Comparison of ENCODE assay signal across 25 mouse cellular contexts in the genomic region with DNA sequence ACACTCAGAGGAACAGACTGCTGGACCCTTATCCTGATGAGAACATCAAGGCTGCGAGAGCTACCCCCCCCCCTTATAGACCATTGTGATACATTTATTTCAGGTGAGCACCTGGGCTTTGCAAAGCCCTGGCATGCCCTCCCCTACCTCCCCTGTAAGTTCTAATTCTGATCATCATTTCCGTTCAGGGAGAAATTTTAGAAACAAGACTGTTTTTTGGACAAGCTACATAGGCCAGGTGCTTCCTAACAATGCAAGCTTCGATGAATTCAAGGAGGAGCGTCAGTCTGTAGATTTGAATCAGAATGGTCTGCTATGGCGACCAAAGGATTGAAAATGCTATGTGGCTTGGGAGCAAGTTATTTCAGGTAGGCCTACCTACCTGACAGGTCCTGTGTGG. TPM values are rescaled to one million over a fixed set of nuclear protein-coding genes. Genes with fewer than 3 reads are reported as not detected.
DNase-seq lines count a peak whose midpoint lies in the region.
"Had no signal": no experiment of that assay in that cellular context is flagged by ENCODE, and none has a peak within 500 bp of the region (broad histone marks: within the 10 kb centered on the region; RNA-seq: fewer than 3 reads in every experiment).

No protein-coding gene starts in this region.

- no peak overlapping the region for H3K27ac ChIP-seq in brown adipose tissue, adult 24 weeks (replicated peaks; ENCODE audit: low read depth, low read length)
- H3K27ac ChIP-seq: embryonic facial prominence, embryonic 13.5 days; forebrain, embryonic 13.5 days; heart, embryonic 10.5 days; hindbrain, embryonic 12.5 days had no signal

- no peaks in the 10 kb centered on the region for H3K4me1 ChIP-seq in brown adipose tissue, adult 24 weeks (ENCODE audit: control insufficient read depth, insufficient read depth, insufficient read length, low read length)
- H3K4me1 ChIP-seq: embryonic facial prominence, embryonic 13.5 days; forebrain, embryonic 13.5 days; heart, embryonic 10.5 days; hindbrain, embryonic 12.5 days had no signal

- DNase-seq in heart, adult 11 months, result peak; percentile 66
- no peak for DNase-seq in heart, adult 9 months (ENCODE audit: low spot score in 2 of 2)
- peak; percentile 91 for DNase-seq in A20 (ENCODE audit: low read depth, low spot score)
- DNase-seq in splenic B cell, adult 2 months (ENCODE audit: low read depth, low spot score), result peak; percentile 66
- DNase-seq in gastrocnemius, postnatal 25 days, result no peak
- no peak for DNase-seq in right cerebral cortex, postnatal 36 days (ENCODE audit: low spot score in 2 of 2)
- DNase-seq: adrenal gland, adult 8-10 months; adrenal gland, postnatal 36 days; cerebellum, adult 11-12 months; cerebellum, adult 9-10 months; cerebellum, postnatal 36 days; forebrain, postnatal 0 days; gastrocnemius, postnatal 14 days; heart, postnatal 10 days; heart, postnatal 4 days had no signal

- H3K27me3 ChIP-seq in splenic B cell, adult 2 months (ENCODE audit: control insufficient read depth, insufficient read depth, low read length, poor library complexity, severe bottlenecking), result no peaks in the 10 kb centered on the region
- H3K27me3 ChIP-seq: embryonic facial prominence, embryonic 13.5 days; forebrain, embryonic 13.5 days; hindbrain, embryonic 12.5 days had no signal

- 0 out of 2 replicates have a peak, but pooled peaks cover 1% of the 10 kb centered on the region for H3K36me3 ChIP-seq in splenic B cell, adult 2 months (ENCODE audit: control insufficient read depth, insufficient read depth, low read length, poor library complexity, severe bottlenecking)
- H3K36me3 ChIP-seq: embryonic facial prominence, embryonic 13.5 days; heart, embryonic 10.5 days; hindbrain, embryonic 12.5 days had no signal

- H3K4me3 ChIP-seq in brown adipose tissue, adult 24 weeks (ENCODE audit: insufficient read depth, low read depth, low read length), result peak overlapping the region; percentile 7; the same call in 1 of the 2 replicates
- H3K4me3 ChIP-seq: embryonic facial prominence, embryonic 13.5 days; forebrain, embryonic 13.5 days; heart, embryonic 10.5 days; hindbrain, embryonic 12.5 days had no signal

RNA-seq across cellular contexts. Expression of a gene that starts 5.1 kb away (rescaled TPM):
- polyA plus RNA-seq in brown adipose tissue, adult 24 weeks (2012; ENCODE audit: insufficient read depth, insufficient read length, missing spikeins), result 1.0 and 1.6 TPM in 2 replicates
- total RNA-seq in gastrocnemius, postnatal 25 days (2021), result not detected
- total RNA-seq: ES-E14; gastrocnemius, adult 18-20 months; gastrocnemius, postnatal 14 days; heart, postnatal 4 days had no signal
- polyA plus RNA-seq: embryonic facial prominence, embryonic 13.5 days; forebrain, embryonic 13.5 days; forebrain, postnatal 0 days; heart, embryonic 10.5 days; heart, embryonic 14.5 days; hindbrain, embryonic 12.5 days; hindbrain, embryonic 16.5 days; intestine, embryonic 14.5 days had no signal

RNA-seq across cellular contexts. Expression of a gene that starts 34.1 kb away (rescaled TPM):
- polyA plus RNA-seq in brown adipose tissue, adult 24 weeks (2012; ENCODE audit: insufficient read depth, insufficient read length, missing spikeins), result 4.8 and 7.1 TPM in 2 replicates
- under 1 TPM; 0.54 to 0.82 TPM for total RNA-seq in gastrocnemius, postnatal 25 days (2021)

RNA-seq across cellular contexts. Expression of a gene that starts 40.5 kb away (rescaled TPM):
- polyA plus RNA-seq in brown adipose tissue, adult 24 weeks (2012; ENCODE audit: insufficient read depth, insufficient read length, missing spikeins), result 0.95 TPM in 1 of 2 replicates, not detected in the other
- total RNA-seq in gastrocnemius, postnatal 25 days (2021), result under 1 TPM; 0.10 to 0.27 TPM
- total RNA-seq: forebrain, postnatal 0 days had no signal
- polyA plus RNA-seq: forebrain, embryonic 13.5 days; heart, embryonic 10.5 days; heart, embryonic 14.5 days; hindbrain, embryonic 12.5 days had no signal

Comparison
In these comparisons a context has a peak if more than half of its experiments do, and no peak if none do; other contexts are left out.
1. DNase-seq: peak in heart, adult 11 months (single experiment), A20 (single experiment) and splenic B cell, adult 2 months (single experiment); none in heart, adult 9 months (0 of 2), gastrocnemius, postnatal 25 days (single experiment) and right cerebral cortex, postnatal 36 days (0 of 2).